Mouse (Mus musculus) ovary, adult 2 months (tissue): ENCODE data around the gene Cad. TPM values are rescaled to one million over a fixed set of nuclear protein-coding genes. Genes with fewer than 3 reads are reported as not detected.

ENCODE experiments used
- polyA plus RNA-seq: library from polyadenylated mRNA; depleted of rRNA; stranded (reverse); fragments of >200 nt; gene quantifications from 2 replicates; pipeline ENCODE4 v1.2.3, GENCODE M21; 2012; rRNA removed

Cad gene
- 76.0 and 78.1 TPM in 2 replicates for polyA plus RNA-seq

GRCm38 (mm10) chr5:31054261-31055215, at the start of gene Cad:
TSS of gene Cad (plus strand) at chr5:31054780.

GRCm38 (mm10) chr5:31047848-31048762, 6.5 kb upstream of the Cad start, which contains the start of gene Atraid:
TSS of gene Atraid (plus strand) at chr5:31048312.

GRCm38 (mm10) chr5:31048763-31049641, 5.6 kb upstream of the Cad start, which contains the start of gene Slc5a6:
TSS of gene Slc5a6 (minus strand) at chr5:31048924.

GRCm38 (mm10) chr5:31105814-31106335, 51.3 kb downstream of the Cad start, which contains the start of gene Dnajc5g:
TSS of gene Dnajc5g (plus strand) at chr5:31106285.

GRCm38 (mm10) chr5:31108000-31108490, 53.5 kb downstream of the Cad start, which contains the start of gene Slc30a3:
TSS of gene Slc30a3 (minus strand) at chr5:31108237.

GRCm38 (mm10) chr5:31116354-31116753, 61.8 kb downstream of the Cad start, which contains the start of gene Trim54:
TSS of gene Trim54 (plus strand) at chr5:31116712.

Other genes starting within 250 kb of the Cad start
- 55.0 and 61.6 TPM in 2 replicates for gene Mapre3, start 240.1 kb upstream of the Cad start, polyA plus RNA-seq
- gene Tmem214, start 186.8 kb upstream of the Cad start, polyA plus RNA-seq: 199 and 217 TPM in 2 replicates
- gene Agbl5, start 166.1 kb upstream of the Cad start, polyA plus RNA-seq: 33.4 and 37.4 TPM in 2 replicates
- gene Ost4, start 147.0 kb upstream of the Cad start, polyA plus RNA-seq: 183 and 253 TPM in 2 replicates
- 224 and 300 TPM in 2 replicates for gene Emilin1, start 141.4 kb upstream of the Cad start, polyA plus RNA-seq
- gene Khk, start 133.3 kb upstream of the Cad start, polyA plus RNA-seq: 67.5 and 91.3 TPM in 2 replicates
- gene Cgref1, start 109.2 kb upstream of the Cad start, polyA plus RNA-seq: 10.4 and 10.6 TPM in 2 replicates
- gene Preb, start 94.4 kb upstream of the Cad start, polyA plus RNA-seq: 339 and 366 TPM in 2 replicates
- gene Tcf23, start 86.1 kb upstream of the Cad start, polyA plus RNA-seq: 14.7 and 15.3 TPM in 2 replicates
- 117 and 121 TPM in 2 replicates for gene Atraid, start 6.5 kb upstream of the Cad start, polyA plus RNA-seq
- 31.7 and 33.3 TPM in 2 replicates for gene Slc5a6, start 5.9 kb upstream of the Cad start, polyA plus RNA-seq
- gene Dnajc5g, start 51.5 kb downstream of the Cad start, polyA plus RNA-seq: 0.10 TPM in 1 of 2 replicates, not detected in the other
- 18.2 and 19.2 TPM in 2 replicates for gene Slc30a3, start 53.5 kb downstream of the Cad start, polyA plus RNA-seq
- gene Trim54, start 61.9 kb downstream of the Cad start, polyA plus RNA-seq: not detected in 2 replicates
- not detected in 2 replicates for gene Ucn, start 84.0 kb downstream of the Cad start, polyA plus RNA-seq
- gene Mpv17, start 99.5 kb downstream of the Cad start, polyA plus RNA-seq: 103 and 145 TPM in 2 replicates
- 3.5 and 6.0 TPM in 2 replicates for gene Gm29609, start 125.1 kb downstream of the Cad start, polyA plus RNA-seq
- 43.0 and 59.5 TPM in 2 replicates for gene Gtf3c2, start 125.4 kb downstream of the Cad start, polyA plus RNA-seq
- 110 and 123 TPM in 2 replicates for gene Snx17, start 138.4 kb downstream of the Cad start, polyA plus RNA-seq
- 58.4 and 95.8 TPM in 2 replicates for gene Eif2b4, start 138.7 kb downstream of the Cad start, polyA plus RNA-seq
- 86.1 and 89.2 TPM in 2 replicates for gene Zfp513, start 147.5 kb downstream of the Cad start, polyA plus RNA-seq
- 107 and 169 TPM in 2 replicates for gene Ppm1g, start 165.9 kb downstream of the Cad start, polyA plus RNA-seq
- gene Nrbp1, start 186.1 kb downstream of the Cad start, polyA plus RNA-seq: 256 and 269 TPM in 2 replicates
- 1.1 and 2.3 TPM in 2 replicates for gene Gm9970, start 186.5 kb downstream of the Cad start, polyA plus RNA-seq
- 75.9 and 76.0 TPM in 2 replicates for gene Krtcap3, start 196.9 kb downstream of the Cad start, polyA plus RNA-seq
- gene Ift172, start 236.3 kb downstream of the Cad start, polyA plus RNA-seq: 60.1 and 67.6 TPM in 2 replicates
- 71.9 and 95.0 TPM in 2 replicates for gene Fndc4, start 241.3 kb downstream of the Cad start, polyA plus RNA-seq
- gene Gckr, start 242.7 kb downstream of the Cad start, polyA plus RNA-seq: 2.5 and 4.1 TPM in 2 replicates